Mouse (Mus musculus) testis, adult 10 weeks (tissue): Measurements from ENCODE around the gene Spata6. TPM values are rescaled to one million over a fixed set of nuclear protein-coding genes. Genes with fewer than 3 reads are reported as not detected.

Source experiments
- polyA plus RNA-seq: library from polyadenylated mRNA; stranded (reverse); fragments of 350-450 nt; fragmentation: Illumina TruSeq; extraction: RNeasy Lipid Tissue Mini Kit (QIAGEN cat#74804); gene quantifications from one replicate; pipeline ENCODE4 v1.2.3, GENCODE M21; 2014; ENCODE audit warnings: low read depth, low replicate concordance

The Spata6 gene
- polyA plus RNA-seq: 1,905 TPM

DNA sequence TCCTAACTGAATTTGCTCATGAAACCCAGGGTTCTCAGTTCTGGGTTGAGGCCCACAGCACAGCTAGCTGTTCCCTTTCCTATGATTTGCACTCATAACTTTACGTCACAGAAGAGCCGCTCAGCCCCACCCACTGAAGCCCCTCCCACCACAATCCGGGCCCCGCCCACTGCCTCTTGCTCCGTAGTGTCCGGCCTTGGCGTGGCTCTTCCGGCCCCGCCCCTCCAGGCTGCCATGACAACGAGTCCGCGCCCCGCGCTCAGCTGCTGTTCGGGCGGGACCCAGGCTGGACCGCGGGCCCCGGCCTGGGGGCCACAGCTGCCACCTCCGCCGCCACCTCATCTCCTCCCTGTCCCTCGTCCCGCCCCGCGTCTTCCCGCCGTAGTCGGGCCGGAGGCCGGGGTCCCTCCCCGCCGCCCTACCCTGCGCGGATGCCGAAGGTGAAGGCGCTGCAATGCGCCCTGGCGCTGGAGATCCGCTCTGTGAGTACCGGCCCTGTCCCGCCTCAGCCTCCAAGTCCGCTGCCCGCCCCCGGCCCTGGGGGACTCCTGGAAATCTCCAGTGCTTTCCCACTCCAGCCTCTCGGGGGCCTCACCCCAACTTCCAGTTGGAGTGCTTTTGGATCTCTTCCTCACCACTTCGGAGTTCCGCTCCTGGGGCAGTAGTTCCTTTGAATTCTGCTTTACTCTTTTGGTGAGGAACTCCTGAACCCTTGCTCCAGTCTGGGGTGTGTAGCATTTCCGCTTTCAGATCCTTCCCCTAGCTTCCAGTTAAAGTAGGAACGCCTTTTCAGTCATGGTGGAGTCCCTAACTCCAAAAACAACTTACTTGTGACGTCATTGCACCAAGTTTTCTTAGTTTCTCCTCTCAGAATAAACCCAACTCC lies at the start of gene Spata6:
Gene Spata6, plus strand, starts transcription at position 209 of the 886 bp plus-strand sequence.

Other genes with a start within 250 kb of the Spata6 start
- 0.57 TPM for gene Slc5a9, start 182.9 kb downstream of the Spata6 start, polyA plus RNA-seq
- 2.0 TPM for gene Skint8, start 199.4 kb downstream of the Spata6 start, polyA plus RNA-seq